Mouse (Mus musculus) lung, postnatal 0 days (tissue): ENCODE measurements at regions not wholly inside any gene's neighbourhood (a gene's known extent, or its start where the extent isn't known, plus 50 kb on each side); places are given as distances from the start of the nearest gene placed in this dataset.

ENCODE experiments used
- CTCF ChIP-seq: IDR thresholded peaks from 2 replicates; pipeline ENCODE4 v1.5.1; 2016; ENCODE audit warnings: antibody characterized with exemption, mild to moderate bottlenecking
- EP300 ChIP-seq: IDR thresholded peaks from 2 replicates; pipeline ENCODE4 v1.6.1; 2016; ENCODE audit warnings: antibody characterized with exemption, mild to moderate bottlenecking, control low read depth

DNA sequence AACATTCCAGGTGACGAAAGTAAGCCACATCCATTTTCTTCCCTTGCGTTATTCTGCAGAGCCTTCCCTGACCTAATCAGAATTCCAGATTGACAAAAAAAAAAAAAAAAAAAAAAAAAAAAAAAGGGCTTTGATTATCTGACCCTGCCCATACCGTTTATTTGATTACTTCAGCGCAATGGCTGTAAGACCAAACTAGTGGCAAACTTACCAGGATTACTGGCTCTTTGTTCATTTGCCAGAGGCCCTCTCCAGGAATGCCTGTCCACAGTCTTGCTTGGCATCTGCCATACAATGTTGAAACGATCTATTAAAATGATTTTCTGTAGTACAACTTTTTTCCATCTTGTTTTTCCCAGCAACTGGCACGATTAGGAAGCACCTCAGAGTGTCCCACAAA, 569.4 kb upstream of the Nox3 start:
- no peak for TF ChIP-seq CTCF
- TF ChIP-seq EP300 = no peak
